Mouse (Mus musculus) thymus, adult 2 months (tissue): ENCODE data around the gene Prlr. TPM values are rescaled to one million over a fixed set of nuclear protein-coding genes. Genes with fewer than 3 reads are reported as not detected.

Experiments
- DNase-seq: peaks from one replicate; pipeline ENCODE4 v3.0.0; 2021
- H3K27ac ChIP-seq: fragments of 200-500 bp; 2 replicates; pipeline ENCODE4 v1.5.1; 2012; ENCODE audit warnings: low read length, control low read depth; ENCODE audit not compliant: control insufficient read depth, insufficient read depth
- H3K27me3 ChIP-seq: fragments of 200-500 bp; 2 replicates; pipeline ENCODE4 v1.6.1; 2012; ENCODE audit warnings: mild to moderate bottlenecking, low read length, moderate library complexity, mixed read lengths; ENCODE audit not compliant: control insufficient read depth, insufficient read depth
- H3K36me3 ChIP-seq: fragments of 200-500 bp; 2 replicates; pipeline ENCODE4 v1.6.1; 2012; ENCODE audit warnings: mild to moderate bottlenecking, low read length, moderate library complexity; ENCODE audit not compliant: control insufficient read depth, insufficient read depth
- H3K4me1 ChIP-seq: fragments of 200-500 bp; replicated peaks from 2 replicates; pipeline ENCODE4 v1.6.1; 2012; ENCODE audit warnings: low read length; ENCODE audit not compliant: control insufficient read depth, insufficient read depth
- H3K4me3 ChIP-seq: fragments of 200-500 bp; 2 replicates; pipeline ENCODE4 v1.5.1; 2012; ENCODE audit warnings: mild to moderate bottlenecking, low read length, control low read depth, moderate library complexity; ENCODE audit not compliant: control insufficient read depth, insufficient read depth
- CTCF ChIP-seq: fragments of 200-500 bp; IDR thresholded peaks from 2 replicates; pipeline ENCODE4 v1.5.1; 2012; ENCODE audit warnings: mild to moderate bottlenecking, control low read depth, low read length, moderate library complexity, borderline replicate concordance; ENCODE audit not compliant: control insufficient read depth, poor library complexity, insufficient read depth; ENCODE audit errors: extremely low read depth
- POLR2A ChIP-seq: fragments of 200-500 bp; IDR thresholded peaks from 2 replicates; pipeline ENCODE4 v1.6.1; 2012; ENCODE audit warnings: mild to moderate bottlenecking, low read length, control low read depth, moderate library complexity; ENCODE audit not compliant: control insufficient read depth, poor library complexity, insufficient read depth; ENCODE audit errors: extremely low read depth
- WGBS: fragments of 180-500 bp; shearing (Covaris S2); methylation state at CpG from one replicate; pipeline ENCODE4 v1.1.7; 2018; 5-methylcytosine and 5-hydroxymethylcytosine counted together
- polyA plus RNA-seq: library from polyadenylated mRNA; depleted of rRNA; stranded (reverse); fragments of >200 nt; gene quantifications from 2 replicates; pipeline ENCODE4 v1.2.3, GENCODE M21; 2012; rRNA removed

Prlr gene
- 0.16 and 0.28 TPM in 2 replicates for polyA plus RNA-seq

- Histone ChIP-seq H3K4me3 (peak within 1 kb of the TSS; percentile 18), H3K4me1 (peaks cover 7% of the 10 kb centered on the region), H3K36me3 (no peaks in the 10 kb centered on the region), H3K27me3 (0 out of 2 replicates have a peak, but pooled peaks cover 2% of the 10 kb centered on the region), H3K27ac (no peak within 1 kb of the TSS)
- WGBS = 58% methylated on average over 9 of the region's 9 CpGs
- DNase-seq = no peak
- TF ChIP-seq CTCF (no peak), POLR2A (no peak)
Measured at GRCm38 (mm10) chr15:10177083-10177482, at the start of gene Prlr. Gene Prlr, plus strand, starts transcription at chr15:10177238.

- Histone ChIP-seq H3K27ac (no peak overlapping the region), H3K27me3 (no peaks in the 10 kb centered on the region), H3K4me1 (no peaks in the 10 kb centered on the region), H3K36me3 (no peaks in the 10 kb centered on the region), H3K4me3 (no peak overlapping the region)
- 97% methylated on average over 2 of the region's 2 CpGs for WGBS
- TF ChIP-seq CTCF (no peak), POLR2A (no peak)
- DNase-seq = no peak
Measured at GRCm38 (mm10) chr15:10133781-10134180, 43.3 kb upstream of the Prlr start.

GRCm38 (mm10) chr15:10134889-10135288 lies 42.1 kb upstream of the Prlr start:
- no peaks in the 10 kb centered on the region for H3K4me1 ChIP-seq
- H3K27ac ChIP-seq = no peak overlapping the region
- no peaks in the 10 kb centered on the region for H3K36me3 ChIP-seq
- TF ChIP-seq CTCF = no peak
- no peak for TF ChIP-seq POLR2A
- H3K4me3 ChIP-seq = no peak overlapping the region
- DNase-seq = no peak
- WGBS = 84% methylated on average over 4 of the region's 4 CpGs
- no peaks in the 10 kb centered on the region for H3K27me3 ChIP-seq

DNA sequence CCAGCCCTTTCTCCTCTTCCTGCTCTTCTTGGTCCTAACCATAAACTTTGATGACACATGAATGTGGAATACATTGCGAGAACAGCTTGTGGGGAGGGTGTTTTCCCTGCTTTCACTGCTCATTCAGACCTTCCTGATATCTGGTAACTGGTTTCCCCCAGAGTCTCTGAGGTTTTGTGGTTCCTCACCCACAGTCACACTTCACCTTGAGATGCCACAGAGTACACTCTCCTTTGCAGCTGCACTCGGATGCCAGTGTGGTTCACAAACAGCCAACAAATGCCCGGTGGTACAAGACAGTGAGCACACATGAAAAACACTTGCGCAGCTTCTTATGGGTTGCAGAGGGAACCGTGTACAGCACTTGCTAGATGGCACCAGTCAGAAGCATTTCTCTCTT lies 32.5 kb upstream of the Prlr start:
- no peaks in the 10 kb centered on the region for H3K4me1 ChIP-seq
- H3K27me3 ChIP-seq = no peaks in the 10 kb centered on the region
- TF ChIP-seq POLR2A (no peak), CTCF (no peak)
- no peak overlapping the region for H3K27ac ChIP-seq
- peak; percentile 12 for DNase-seq
- 6% methylated on average over 5 of the region's 5 CpGs for WGBS
- H3K36me3 ChIP-seq = no peaks in the 10 kb centered on the region
- no peak overlapping the region for H3K4me3 ChIP-seq

- DNase-seq = no peak
- Histone ChIP-seq H3K27me3 (no peaks in the 10 kb centered on the region), H3K4me1 (no peaks in the 10 kb centered on the region), H3K27ac (no peak overlapping the region), H3K4me3 (no peak overlapping the region), H3K36me3 (no peaks in the 10 kb centered on the region)
- 93% methylated on average over 4 of the region's 4 CpGs for WGBS
- TF ChIP-seq POLR2A (no peak), CTCF (no peak)
Measured at GRCm38 (mm10) chr15:10148196-10148595, 28.8 kb upstream of the Prlr start.

- Histone ChIP-seq H3K27ac (no peak overlapping the region), H3K36me3 (no peaks in the 10 kb centered on the region), H3K4me3 (no peak overlapping the region), H3K27me3 (no peaks in the 10 kb centered on the region), H3K4me1 (no peaks in the 10 kb centered on the region)
- WGBS = 96% methylated on average over 2 of the region's 2 CpGs
- no peak for DNase-seq
- TF ChIP-seq CTCF (no peak), POLR2A (no peak)
Measured at GRCm38 (mm10) chr15:10160663-10161062, 16.4 kb upstream of the Prlr start.

DNA sequence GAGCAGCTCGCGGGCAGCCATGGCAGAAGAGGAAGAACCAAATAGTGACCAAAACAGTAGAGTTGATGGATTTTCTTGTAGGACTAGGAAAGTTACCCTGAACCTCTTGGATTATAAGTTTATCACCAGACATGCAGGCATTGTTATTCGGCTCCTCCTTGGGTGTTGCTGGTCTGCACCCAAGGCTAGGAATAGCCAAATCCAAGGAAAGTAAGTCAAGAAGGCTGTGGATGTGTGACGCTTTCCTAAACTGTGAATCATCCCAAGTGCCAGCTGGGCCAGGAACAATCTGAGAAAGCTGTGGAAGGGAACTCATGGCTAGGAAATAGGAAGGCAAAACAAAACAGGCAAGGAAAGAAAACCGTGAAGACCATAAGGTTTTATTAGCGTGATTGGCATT lies 2.0 kb upstream of the Prlr start:
- Histone ChIP-seq H3K27ac (no peak overlapping the region), H3K4me1 (peaks cover 7% of the 10 kb centered on the region), H3K4me3 (no peak overlapping the region), H3K36me3 (no peaks in the 10 kb centered on the region), H3K27me3 (0 out of 2 replicates have a peak, but pooled peaks cover 2% of the 10 kb centered on the region)
- no peak for DNase-seq
- TF ChIP-seq POLR2A (no peak), CTCF (no peak)
- WGBS = 93% methylated on average over 6 of the region's 6 CpGs
